Mouse (Mus musculus) neural tube, embryonic 12.5 days (tissue): ENCODE results near the gene Bmt2. TPM values are rescaled to one million over a fixed set of nuclear protein-coding genes. Genes with fewer than 3 reads are reported as not detected.

Source experiments
- ATAC-seq: fragments of 200-750 bp; cut with Nextera tagmentation; 2 replicates; pipeline ENCODE4 v1.8.0; 2017; ENCODE audit warnings: low read depth, mild to moderate bottlenecking, moderate TSS enrichment, moderate library complexity; ENCODE audit not compliant: low FRiP score
- H3K27ac ChIP-seq: fragments of 300-500 bp; sonication (generic); 2 replicates; pipeline ENCODE4 v1.5.1; 2016
- H3K27me3 ChIP-seq: fragments of 300-500 bp; sonication (generic); replicated peaks from 2 replicates; pipeline ENCODE4 v1.6.1; 2016; ENCODE audit warnings: mild to moderate bottlenecking
- H3K36me3 ChIP-seq: fragments of 300-500 bp; sonication (generic); 2 replicates; pipeline ENCODE4 v1.6.1; 2016; ENCODE audit warnings: mild to moderate bottlenecking
- H3K4me1 ChIP-seq: fragments of 300-500 bp; sonication (generic); 2 replicates; pipeline ENCODE4 v1.6.1; 2016
- H3K4me2 ChIP-seq: fragments of 300-500 bp; sonication (generic); replicated peaks from 2 replicates; pipeline ENCODE4 v1.6.1; 2016; ENCODE audit warnings: mild to moderate bottlenecking
- H3K4me3 ChIP-seq: fragments of 300-500 bp; sonication (generic); 2 replicates; pipeline ENCODE4 v1.5.1; 2016
- H3K9ac ChIP-seq: fragments of 300-500 bp; sonication (generic); 2 replicates; pipeline ENCODE4 v1.6.1; 2016; ENCODE audit warnings: mild to moderate bottlenecking
- H3K9me3 ChIP-seq: fragments of 300-500 bp; sonication (generic); 2 replicates; pipeline ENCODE4 v1.6.1; 2016; ENCODE audit warnings: mild to moderate bottlenecking
- WGBS: fragments of 180-500 bp; shearing (Covaris S2); methylation state at CpG from one replicate; pipeline ENCODE4 v1.1.7; 2016; 5-methylcytosine and 5-hydroxymethylcytosine counted together
- polyA plus RNA-seq: library from polyadenylated mRNA; unstranded; fragments of >200 nt; fragmentation: Nextera tagmentation; extraction: Ambion mirVana; gene quantifications from 2 replicates; pipeline ENCODE4 v1.2.1, GENCODE M21; 2016

Gene Bmt2
- polyA plus RNA-seq, 1 experiment from 2014 or later, result 22.3 TPM

- Histone ChIP-seq H3K27ac (no peak overlapping the region), H3K4me1 (no peaks in the 10 kb centered on the region), H3K4me3 (no peak overlapping the region), H3K9me3 (no peaks in the 10 kb centered on the region), H3K9ac (no peak overlapping the region), H3K27me3 (no peaks in the 10 kb centered on the region), H3K36me3 (no peaks in the 10 kb centered on the region), H3K4me2 (no peak overlapping the region)
- WGBS, result 75% methylated on average over 3 of the region's 3 CpGs
- no peak for ATAC-seq
These were observed 64.1 kb downstream of the Bmt2 start for GRCm38 (mm10) chr6:13613671-13614070.

- Histone ChIP-seq H3K27ac (no peak overlapping the region), H3K4me3 (no peak overlapping the region), H3K4me1 (peaks cover 10% of the 10 kb centered on the region), H3K4me2 (no peak overlapping the region), H3K9me3 (no peaks in the 10 kb centered on the region), H3K9ac (no peak overlapping the region), H3K27me3 (no peaks in the 10 kb centered on the region), H3K36me3 (no peaks in the 10 kb centered on the region)
- WGBS, result 94% methylated on average over 2 of the region's 2 CpGs
- no peak for ATAC-seq
These were observed 66.9 kb downstream of the Bmt2 start for GRCm38 (mm10) chr6:13610869-13611268.

GRCm38 (mm10) chr6:13609353-13610140 is 68.2 kb downstream of the Bmt2 start:
- Histone ChIP-seq H3K27ac (no peak overlapping the region), H3K36me3 (no peaks in the 10 kb centered on the region), H3K9me3 (no peaks in the 10 kb centered on the region), H3K9ac (no peak overlapping the region), H3K4me3 (no peak overlapping the region), H3K4me1 (peaks cover 10% of the 10 kb centered on the region), H3K27me3 (no peaks in the 10 kb centered on the region), H3K4me2 (no peak overlapping the region)
- ATAC-seq, result no peak
- 79% methylated on average over 5 of the region's 5 CpGs for WGBS

- Histone ChIP-seq H3K4me2 (peak within 1 kb of the TSS; percentile 56), H3K4me1 (peaks cover 10% of the 10 kb centered on the region), H3K9me3 (no peaks in the 10 kb centered on the region), H3K4me3 (peak within 1 kb of the TSS; percentile 77), H3K9ac (peak within 1 kb of the TSS; percentile 84), H3K36me3 (peaks cover 4% of the 10 kb centered on the region; the same call in 1 of the 2 replicates), H3K27me3 (no peaks in the 10 kb centered on the region), H3K27ac (peak within 1 kb of the TSS; percentile 55)
- peak; percentile 96 for ATAC-seq
- WGBS, result 2% methylated on average over 71 of the region's 71 CpGs
These were observed 69.9 kb downstream of the Bmt2 start, which contains the start of gene Tmem168 for GRCm38 (mm10) chr6:13607621-13608493. Tmem168 (minus strand) TSS chr6:13608100.

GRCm38 (mm10) chr6:13606921-13607620 is 70.7 kb downstream of the Bmt2 start:
- Histone ChIP-seq H3K9ac (peak overlapping the region; percentile 84), H3K36me3 (peaks cover 8% of the 10 kb centered on the region), H3K4me3 (peak overlapping the region; percentile 77), H3K9me3 (no peaks in the 10 kb centered on the region), H3K4me1 (peaks cover 10% of the 10 kb centered on the region), H3K27ac (peak overlapping the region; percentile 55), H3K27me3 (no peaks in the 10 kb centered on the region), H3K4me2 (peak overlapping the region; percentile 56)
- peak; percentile 11; the same call in 1 of the 2 replicates for ATAC-seq
- 16% methylated on average over 15 of the region's 15 CpGs for WGBS

GRCm38 (mm10) chr6:13606394-13606793 is 71.4 kb downstream of the Bmt2 start:
- Histone ChIP-seq H3K27ac (no peak overlapping the region), H3K4me2 (peak overlapping the region; percentile 56), H3K27me3 (no peaks in the 10 kb centered on the region), H3K4me3 (no peak overlapping the region), H3K36me3 (peaks cover 13% of the 10 kb centered on the region), H3K4me1 (peaks cover 10% of the 10 kb centered on the region), H3K9ac (no peak overlapping the region), H3K9me3 (no peaks in the 10 kb centered on the region)
- no peak for ATAC-seq
- WGBS, result 87% methylated on average over 4 of the region's 4 CpGs

- Histone ChIP-seq H3K9ac (no peak overlapping the region), H3K27ac (no peak overlapping the region), H3K9me3 (no peaks in the 10 kb centered on the region), H3K36me3 (peaks cover 13% of the 10 kb centered on the region), H3K27me3 (no peaks in the 10 kb centered on the region), H3K4me2 (no peak overlapping the region), H3K4me3 (no peak overlapping the region), H3K4me1 (peaks cover 6% of the 10 kb centered on the region)
- no peak for ATAC-seq
- 97% methylated on average over 6 of the region's 6 CpGs for WGBS
These were observed 74.6 kb downstream of the Bmt2 start for GRCm38 (mm10) chr6:13603134-13603533.

- 90% methylated on average over 6 of the region's 6 CpGs for WGBS
- no peak overlapping the region for H3K4me2 ChIP-seq
These were observed 76.2 kb downstream of the Bmt2 start for GRCm38 (mm10) chr6:13601587-13601986.

GRCm38 (mm10) chr6:13598239-13598923 is 79.4 kb downstream of the Bmt2 start:
- no peak overlapping the region for H3K27ac ChIP-seq
- H3K4me2 ChIP-seq, result no peak overlapping the region
- H3K4me1 ChIP-seq, result no peaks in the 10 kb centered on the region
- no peaks in the 10 kb centered on the region for H3K27me3 ChIP-seq
- H3K9me3 ChIP-seq, result no peaks in the 10 kb centered on the region
- H3K4me3 ChIP-seq, result no peak overlapping the region
- H3K36me3 ChIP-seq, result peaks cover 19% of the 10 kb centered on the region
- H3K9ac ChIP-seq, result no peak overlapping the region
- ATAC-seq, result no peak
- 86% methylated on average over 7 of the region's 7 CpGs for WGBS

More at GRCm38 (mm10) chr6:13601587-13601986, 76.2 kb downstream of the Bmt2 start:
- Histone ChIP-seq H3K36me3 (peaks cover 13% of the 10 kb centered on the region), H3K4me1 (peaks cover 2% of the 10 kb centered on the region), H3K27me3 (no peaks in the 10 kb centered on the region), H3K27ac (no peak overlapping the region), H3K9ac (no peak overlapping the region), H3K4me3 (no peak overlapping the region), H3K9me3 (no peaks in the 10 kb centered on the region)
- ATAC-seq, result no peak

GRCm38 (mm10) chr6:13592729-13593345 is 84.9 kb downstream of the Bmt2 start:
- Histone ChIP-seq H3K4me2 (no peak overlapping the region), H3K27ac (no peak overlapping the region), H3K9me3 (no peaks in the 10 kb centered on the region), H3K9ac (no peak overlapping the region), H3K27me3 (no peaks in the 10 kb centered on the region), H3K4me1 (no peaks in the 10 kb centered on the region), H3K36me3 (peaks cover 26% of the 10 kb centered on the region), H3K4me3 (no peak overlapping the region)
- no peak for ATAC-seq
- WGBS, result 82% methylated on average over 4 of the region's 4 CpGs

GRCm38 (mm10) chr6:13586560-13586959 is 91.2 kb downstream of the Bmt2 start:
- no peaks in the 10 kb centered on the region for H3K27me3 ChIP-seq
- H3K4me3 ChIP-seq, result no peak overlapping the region
- no peaks in the 10 kb centered on the region for H3K4me1 ChIP-seq
- no peak overlapping the region for H3K9ac ChIP-seq
- peaks cover 20% of the 10 kb centered on the region; the same call in 1 of the 2 replicates for H3K36me3 ChIP-seq
- no peak for ATAC-seq
- H3K27ac ChIP-seq, result no peak overlapping the region
- no peaks in the 10 kb centered on the region for H3K9me3 ChIP-seq
- no peak overlapping the region for H3K4me2 ChIP-seq
- WGBS, result 35% methylated on average over 2 of the region's 2 CpGs
